Mouse (Mus musculus) heart, adult 8-10 months (tissue): Measurements from ENCODE around the gene Erap1. TPM values are rescaled to one million over a fixed set of nuclear protein-coding genes. Genes with fewer than 3 reads are reported as not detected.

Source experiments
- total RNA-seq, 4 experiments: library from RNA; stranded (reverse); gene quantifications; 2 replicates each; pipeline ENCODE4 v1.2.4; 2022

Gene Erap1
- total RNA-seq, 4 experiments from 2014 or later, result 33.7 to 53.2 (median 42.0) TPM

Other genes with a start within 250 kb of the Erap1 start
- gene Zfp72, start 248.7 kb upstream of the Erap1 start, total RNA-seq, result 1 to 10 TPM; 3.1 to 3.6 (median 3.4) TPM
- gene Ftl1-ps1, start 239.9 kb upstream of the Erap1 start, total RNA-seq, result 100 to 1,000 TPM; 219 to 383 (median 285) TPM
- 1 to 10 TPM; 5.4 to 7.4 (median 5.9) TPM for gene Zfp825, start 145.6 kb upstream of the Erap1 start, total RNA-seq
- gene Cast, start 169.2 kb downstream of the Erap1 start, total RNA-seq, result 100 to 1,000 TPM; 110 to 132 (median 122) TPM